In genomic region chr3:54764418-54764817, GRCm38 (mm10) we compare ENCODE assay signal across 9 mouse cellular contexts. TPM values are rescaled to one million over a fixed set of nuclear protein-coding genes. Genes with fewer than 3 reads are reported as not detected.
DNase-seq lines count a peak whose midpoint lies in the region; ATAC-seq lines count a peak whose summit lies in the region.
"Had no signal": no experiment of that assay in that cellular context is flagged by ENCODE, and none has a peak within 500 bp of the region (broad histone marks: within the 10 kb centered on the region; RNA-seq: fewer than 3 reads in every experiment).

No protein-coding gene starts in this region.

- H3K9me3 ChIP-seq in hindbrain, embryonic 15.5 days: no peaks in the 10 kb centered on the region
- no peaks in the 10 kb centered on the region for H3K9me3 ChIP-seq in midbrain, embryonic 13.5 days

- no peaks in the 10 kb centered on the region for H3K36me3 ChIP-seq in hindbrain, embryonic 15.5 days
- no peaks in the 10 kb centered on the region for H3K36me3 ChIP-seq in midbrain, embryonic 13.5 days

- peak overlapping the region; percentile 46 for H3K4me2 ChIP-seq in hindbrain, embryonic 15.5 days
- H3K4me2 ChIP-seq in midbrain, embryonic 13.5 days (replicated peaks): peak overlapping the region; percentile 41

- H3K4me3 ChIP-seq in hindbrain, embryonic 15.5 days: peak overlapping the region; percentile 24
- peak overlapping the region; percentile 22 for H3K4me3 ChIP-seq in midbrain, embryonic 13.5 days (replicated peaks)

- 0 out of 2 replicates have a peak, but pooled peaks cover 2% of the 10 kb centered on the region for H3K4me1 ChIP-seq in hindbrain, embryonic 15.5 days (replicated peaks)
- H3K4me1 ChIP-seq in midbrain, embryonic 13.5 days (replicated peaks): 0 out of 2 replicates have a peak, but pooled peaks cover 4% of the 10 kb centered on the region

- H3K9ac ChIP-seq in hindbrain, embryonic 15.5 days: no peak overlapping the region
- H3K9ac ChIP-seq in midbrain, embryonic 13.5 days (replicated peaks): no peak overlapping the region

- ATAC-seq in hindbrain, embryonic 15.5 days (ENCODE audit: low FRiP score, low read depth): peak; percentile 86
- peak; percentile 79 for ATAC-seq in midbrain, embryonic 13.5 days

- WGBS in hindbrain, embryonic 15.5 days: 57% methylated on average over 18 of the region's 18 CpGs
- 58% methylated on average over 18 of the region's 18 CpGs for WGBS in midbrain, embryonic 13.5 days

- DNase-seq in retina, postnatal 1 day: peak; percentile 33
- DNase-seq in retina, embryonic 14.5 days (ENCODE audit: low spot score): no peak
- DNase-seq in frontal cortex, postnatal 36 days (ENCODE audit: low spot score in 2 of 2): peak; percentile 12 to 34
- DNase-seq in layer of hippocampus, postnatal 36 days: peak; percentile 35 to 44
- DNase-seq in spleen, postnatal 4 days (ENCODE audit: low spot score in 2 of 2): no peak
- DNase-seq in liver: no peak

- H3K27ac ChIP-seq in hindbrain, embryonic 15.5 days (replicated peaks): no peak overlapping the region
- H3K27ac ChIP-seq in midbrain, embryonic 13.5 days: no peak overlapping the region

- H3K27me3 ChIP-seq in hindbrain, embryonic 15.5 days: no peaks in the 10 kb centered on the region
- H3K27me3 ChIP-seq in midbrain, embryonic 13.5 days: no peaks in the 10 kb centered on the region

RNA-seq across cellular contexts. Expression of gene Smad9, which starts 9.0 kb away (rescaled TPM):
- 0.85 and 0.91 TPM in 2 replicates for polyA plus RNA-seq in hindbrain, embryonic 15.5 days (2015; fragmentation: Nextera tagmentation; extraction: Ambion mirVana)
- total RNA-seq in layer of hippocampus, postnatal 36 days (2021): 1 to 10 TPM; 5.9 to 7.0 TPM
- polyA plus RNA-seq in midbrain, embryonic 13.5 days (2015; fragmentation: Nextera tagmentation; extraction: Ambion mirVana): 0.15 and 0.17 TPM in 2 replicates

RNA-seq across cellular contexts. Expression of gene Alg5, which starts 29.1 kb away (rescaled TPM):
- 45.0 and 45.4 TPM in 2 replicates for polyA plus RNA-seq in hindbrain, embryonic 15.5 days (2015; fragmentation: Nextera tagmentation; extraction: Ambion mirVana)
- 10 to 100 TPM; 21.9 to 22.6 TPM for total RNA-seq in layer of hippocampus, postnatal 36 days (2021)
- polyA plus RNA-seq in midbrain, embryonic 13.5 days (2015; fragmentation: Nextera tagmentation; extraction: Ambion mirVana): 43.1 and 50.2 TPM in 2 replicates

RNA-seq across cellular contexts. Expression of gene Exosc8, which starts 29.2 kb away (rescaled TPM):
- 70.1 and 75.6 TPM in 2 replicates for polyA plus RNA-seq in hindbrain, embryonic 15.5 days (2015; fragmentation: Nextera tagmentation; extraction: Ambion mirVana)
- total RNA-seq in layer of hippocampus, postnatal 36 days (2021): 10 to 100 TPM; 30.1 to 32.0 TPM
- polyA plus RNA-seq in midbrain, embryonic 13.5 days (2015; fragmentation: Nextera tagmentation; extraction: Ambion mirVana): 80.9 and 87.2 TPM in 2 replicates

RNA-seq across cellular contexts. Expression of gene Rfxap, which starts 43.2 kb away (rescaled TPM):
- polyA plus RNA-seq in hindbrain, embryonic 15.5 days (2015; fragmentation: Nextera tagmentation; extraction: Ambion mirVana): 44.0 and 45.1 TPM in 2 replicates
- 10 to 100 TPM; 50.0 to 53.1 TPM for total RNA-seq in layer of hippocampus, postnatal 36 days (2021)
- polyA plus RNA-seq in midbrain, embryonic 13.5 days (2015; fragmentation: Nextera tagmentation; extraction: Ambion mirVana): 29.7 and 40.0 TPM in 2 replicates

RNA-seq across cellular contexts. Expression of gene Gm21958, which starts 50.3 kb away (rescaled TPM):
- polyA plus RNA-seq in hindbrain, embryonic 15.5 days (2015; fragmentation: Nextera tagmentation; extraction: Ambion mirVana): 0.41 TPM in 1 of 2 replicates, not detected in the other
- not detected for total RNA-seq in layer of hippocampus, postnatal 36 days (2021)
- 0.43 TPM in 1 of 2 replicates, not detected in the other for polyA plus RNA-seq in midbrain, embryonic 13.5 days (2015; fragmentation: Nextera tagmentation; extraction: Ambion mirVana)
- total RNA-seq: gastrocnemius, adult 8-10 months had no signal

Comparison
In these comparisons a context has a peak if more than half of its experiments do, and no peak if none do; other contexts are left out.
1. DNase-seq: peak in retina, postnatal 1 day (single experiment), frontal cortex, postnatal 36 days (2 of 2) and layer of hippocampus, postnatal 36 days (2 of 2); none in retina, embryonic 14.5 days (single experiment), spleen, postnatal 4 days (0 of 2) and liver (single experiment).